Mouse (Mus musculus) heart, postnatal 0 days (tissue): ENCODE measurements around the gene Gm5169.
"Not testable (repeated sequence)": the region's sequence is repeated elsewhere in the genome, so short reads cannot be mapped to it uniquely, and the experiment has no call there.

ENCODE experiments used
- CTCF ChIP-seq: IDR thresholded peaks from 2 replicates; pipeline ENCODE4 v1.5.1; 2016; ENCODE audit warnings: antibody characterized with exemption, control low read depth, low read depth
- EP300 ChIP-seq: IDR thresholded peaks from 2 replicates; pipeline ENCODE4 v1.6.1; 2016; ENCODE audit warnings: antibody characterized with exemption, low read depth

DNA sequence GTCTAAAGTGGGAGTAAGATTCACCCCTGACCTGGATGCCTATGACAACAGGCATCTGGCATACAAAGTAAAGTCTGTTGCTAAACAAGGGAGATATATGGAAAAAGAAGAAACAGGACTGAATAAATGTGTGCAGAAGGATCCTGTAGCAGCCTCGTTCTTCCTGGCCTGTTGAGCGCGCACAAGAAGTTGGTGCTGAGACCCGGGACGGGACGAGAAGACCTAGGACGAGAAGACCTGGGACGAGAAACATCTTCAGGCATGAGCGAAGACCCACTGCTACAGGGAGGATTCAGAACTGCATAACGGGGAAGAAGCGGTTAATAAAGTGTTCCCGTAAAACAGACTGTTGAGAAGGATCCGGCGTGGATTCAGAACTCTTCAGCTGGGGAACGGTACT is 46.2 kb upstream of the Gm5169 start:
- not testable (repeated sequence) for TF ChIP-seq CTCF, EP300
